Mouse (Mus musculus) kidney, postnatal 14 days (tissue): ENCODE results near the gene Pagr1a.

ENCODE experiments used
- DNase-seq: peaks from one replicate; pipeline ENCODE4 v3.0.0; 2022; ENCODE audit warnings: mixed read lengths

Pagr1a gene

DNA sequence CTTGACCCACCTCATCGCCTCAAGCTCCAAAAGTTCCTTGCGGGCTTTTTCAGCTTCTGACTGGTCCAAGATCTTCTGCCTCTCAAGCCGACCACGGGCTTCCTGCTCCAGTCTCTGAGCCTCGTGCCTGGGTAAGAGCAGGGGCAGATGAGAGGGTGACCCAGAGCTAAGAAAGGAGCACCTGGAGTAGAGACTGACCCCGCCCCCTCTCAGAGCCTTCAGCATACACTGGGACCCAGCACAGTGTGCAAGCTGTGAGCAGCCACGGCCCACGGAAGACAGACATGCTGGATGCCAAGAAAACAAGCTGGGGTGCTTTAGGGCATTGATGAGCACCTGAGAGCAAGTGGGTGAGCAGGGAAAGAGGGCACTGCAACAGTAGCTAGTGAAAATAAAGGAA is 28.3 kb downstream of the Pagr1a start:
- no peak for DNase-seq

DNA sequence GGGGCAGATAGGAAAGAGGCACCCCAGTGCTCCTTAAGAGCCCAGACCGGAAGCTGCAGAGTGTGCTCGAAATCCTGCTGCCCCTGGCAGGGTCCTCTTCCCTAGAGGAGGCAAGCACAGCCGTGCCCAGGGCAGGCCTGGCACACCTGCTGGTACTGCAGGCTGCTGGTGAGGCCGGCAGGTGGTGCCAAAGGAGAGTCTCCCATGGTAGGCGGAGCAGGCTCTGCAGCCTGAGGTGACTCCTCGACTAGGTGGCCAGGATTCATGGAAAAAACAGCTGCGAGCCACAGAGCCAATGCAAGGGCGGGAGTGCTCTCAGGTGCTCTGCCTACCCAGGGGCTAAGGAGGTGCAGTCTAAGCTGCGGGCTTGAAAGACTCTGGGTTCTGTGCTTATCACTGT is 30.8 kb downstream of the Pagr1a start:
- peak; percentile 73 for DNase-seq

DNA sequence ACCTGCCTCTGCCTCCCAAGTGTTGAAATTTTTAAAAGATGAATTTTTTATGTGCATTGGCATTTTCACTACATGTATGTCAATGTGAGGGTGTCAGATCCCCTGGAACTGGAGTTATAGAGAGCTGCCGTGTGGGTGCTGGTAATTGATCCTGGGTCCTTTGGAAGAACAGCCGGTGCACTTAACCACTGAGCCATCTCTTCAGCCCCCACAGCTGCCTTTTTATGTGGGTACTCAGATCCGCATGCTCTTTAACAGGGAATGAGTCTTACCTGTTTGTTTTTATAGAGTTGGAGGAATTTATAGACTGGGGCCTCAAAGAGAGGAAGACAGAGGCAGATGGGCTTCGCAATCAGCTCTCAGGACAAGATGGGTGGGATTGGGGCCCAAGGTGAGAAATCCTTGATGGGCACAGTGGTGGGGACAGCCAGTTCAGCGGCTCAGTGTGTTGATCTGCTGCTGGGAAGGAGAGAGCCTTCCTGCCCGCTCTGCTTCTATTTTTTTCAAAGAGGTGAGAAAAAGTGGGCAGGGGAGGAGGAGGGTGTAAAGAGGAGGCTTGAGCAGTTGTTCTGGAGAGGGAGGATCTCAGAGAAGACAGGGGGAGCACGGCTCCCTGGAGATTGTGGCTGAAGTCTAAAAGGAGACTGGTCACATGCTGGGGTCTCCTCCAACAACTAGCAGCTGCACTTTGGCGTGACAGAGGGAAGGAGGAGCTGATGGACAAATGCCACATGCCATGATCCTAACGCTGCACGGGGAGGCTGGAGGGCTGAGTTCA is 32.3 kb downstream of the Pagr1a start:
- DNase-seq, result no peak

DNA sequence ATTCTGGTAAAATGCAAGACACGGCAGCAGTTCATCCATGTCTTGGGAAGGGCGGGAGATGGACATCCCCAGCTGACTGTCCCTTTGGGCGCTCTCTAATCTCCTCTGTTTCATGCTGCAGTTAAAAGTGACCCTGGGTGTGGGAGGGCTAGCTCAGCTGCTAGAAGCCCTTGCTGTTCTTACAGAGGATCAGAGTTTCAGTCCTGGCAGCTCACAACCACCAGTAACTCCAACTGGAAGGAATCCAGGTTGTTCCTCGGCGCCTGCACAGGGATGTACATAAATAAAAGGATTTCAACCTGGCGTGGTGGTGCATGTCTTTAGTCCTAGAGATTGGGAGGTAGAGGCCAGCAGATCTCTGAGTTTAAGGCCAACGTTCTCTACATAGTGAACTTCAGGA is 34.0 kb downstream of the Pagr1a start:
- DNase-seq, result no peak

DNA sequence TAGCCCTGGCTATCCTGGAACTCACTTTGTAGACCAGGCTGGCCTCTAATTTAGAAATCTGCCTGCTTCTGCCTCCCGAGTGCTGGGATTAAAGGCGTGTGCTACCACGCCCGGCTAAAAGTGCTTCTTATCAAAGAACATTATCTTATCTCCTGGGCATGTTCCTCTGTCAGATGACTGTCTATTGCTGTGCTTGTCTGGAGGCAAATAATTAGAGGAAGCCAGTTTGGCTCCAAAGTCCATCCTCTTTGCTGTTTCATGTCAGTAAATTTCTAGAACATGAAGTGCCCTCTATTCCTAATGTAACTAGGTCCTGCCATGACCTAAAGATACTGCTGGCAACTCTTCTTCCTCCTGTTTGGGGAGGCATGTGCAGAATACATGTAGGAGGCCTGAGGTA is 35.1 kb downstream of the Pagr1a start:
- no peak for DNase-seq

DNA sequence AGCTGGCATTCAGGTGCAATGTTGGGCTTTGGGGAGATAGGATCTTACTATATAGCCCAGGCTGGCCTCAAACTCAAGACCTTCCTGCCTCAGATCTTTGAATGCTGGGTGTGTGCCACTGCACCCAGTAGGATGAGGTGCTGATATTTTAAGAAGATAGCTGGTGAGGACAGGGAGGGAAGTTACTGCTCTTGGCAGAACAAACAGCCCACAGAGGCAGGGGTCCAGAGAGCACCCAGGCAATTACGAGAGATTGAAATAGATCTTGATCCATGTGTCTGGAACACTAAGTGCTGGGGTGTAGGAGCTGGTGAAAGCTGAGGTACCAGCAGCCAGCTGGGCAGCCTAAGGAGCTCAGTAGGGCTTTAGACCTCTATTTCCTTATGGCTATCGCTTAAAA is 35.6 kb downstream of the Pagr1a start:
- no peak for DNase-seq

DNA sequence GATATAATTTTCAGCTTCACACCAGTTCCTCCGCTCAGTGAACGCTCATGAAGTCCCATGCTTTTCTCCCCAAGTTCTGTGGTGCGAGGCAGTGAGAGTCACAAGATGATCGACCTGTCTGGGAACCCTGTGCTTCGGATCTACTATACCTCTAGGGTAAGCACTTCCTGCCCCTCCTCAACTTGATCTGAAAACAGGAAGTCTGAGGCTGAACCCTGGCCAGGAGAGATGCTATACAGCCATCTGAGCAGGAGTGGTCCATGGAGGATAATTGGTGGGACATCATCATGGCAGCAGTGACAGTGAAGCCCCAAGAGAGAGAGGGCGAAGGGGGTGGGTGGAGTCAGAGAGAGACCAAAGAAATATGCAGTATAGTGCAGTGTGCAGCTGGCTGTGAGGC is 38.3 kb downstream of the Pagr1a start:
- DNase-seq, result no peak

DNA sequence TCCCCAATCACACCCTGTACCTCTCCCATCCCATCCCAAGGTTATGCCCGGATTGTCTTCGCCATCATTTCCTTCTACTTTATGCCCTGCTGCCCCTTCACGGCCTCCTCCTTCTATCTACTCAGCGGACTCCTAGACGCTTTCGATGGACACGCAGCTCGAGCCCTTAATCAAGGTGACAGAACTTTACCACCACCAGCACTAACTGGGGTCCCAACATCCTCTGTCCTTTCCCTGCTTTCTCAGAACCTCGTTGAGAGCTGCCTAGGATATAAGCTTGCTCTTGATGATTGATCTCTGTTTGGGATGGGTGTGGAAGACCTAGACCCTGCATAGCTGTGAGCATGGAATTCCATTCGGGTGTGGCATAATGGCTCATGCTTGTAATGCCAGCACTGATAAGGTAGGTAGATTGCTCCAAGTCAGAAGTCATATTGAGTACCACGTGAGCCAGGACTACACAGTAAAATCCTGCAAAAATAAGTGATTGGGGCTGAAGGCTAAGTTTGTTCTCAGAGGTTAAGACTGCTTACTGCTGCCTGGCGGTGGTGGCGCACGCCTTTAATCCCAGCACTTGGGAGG is 40.2 kb downstream of the Pagr1a start:
- DNase-seq, result no peak

DNA sequence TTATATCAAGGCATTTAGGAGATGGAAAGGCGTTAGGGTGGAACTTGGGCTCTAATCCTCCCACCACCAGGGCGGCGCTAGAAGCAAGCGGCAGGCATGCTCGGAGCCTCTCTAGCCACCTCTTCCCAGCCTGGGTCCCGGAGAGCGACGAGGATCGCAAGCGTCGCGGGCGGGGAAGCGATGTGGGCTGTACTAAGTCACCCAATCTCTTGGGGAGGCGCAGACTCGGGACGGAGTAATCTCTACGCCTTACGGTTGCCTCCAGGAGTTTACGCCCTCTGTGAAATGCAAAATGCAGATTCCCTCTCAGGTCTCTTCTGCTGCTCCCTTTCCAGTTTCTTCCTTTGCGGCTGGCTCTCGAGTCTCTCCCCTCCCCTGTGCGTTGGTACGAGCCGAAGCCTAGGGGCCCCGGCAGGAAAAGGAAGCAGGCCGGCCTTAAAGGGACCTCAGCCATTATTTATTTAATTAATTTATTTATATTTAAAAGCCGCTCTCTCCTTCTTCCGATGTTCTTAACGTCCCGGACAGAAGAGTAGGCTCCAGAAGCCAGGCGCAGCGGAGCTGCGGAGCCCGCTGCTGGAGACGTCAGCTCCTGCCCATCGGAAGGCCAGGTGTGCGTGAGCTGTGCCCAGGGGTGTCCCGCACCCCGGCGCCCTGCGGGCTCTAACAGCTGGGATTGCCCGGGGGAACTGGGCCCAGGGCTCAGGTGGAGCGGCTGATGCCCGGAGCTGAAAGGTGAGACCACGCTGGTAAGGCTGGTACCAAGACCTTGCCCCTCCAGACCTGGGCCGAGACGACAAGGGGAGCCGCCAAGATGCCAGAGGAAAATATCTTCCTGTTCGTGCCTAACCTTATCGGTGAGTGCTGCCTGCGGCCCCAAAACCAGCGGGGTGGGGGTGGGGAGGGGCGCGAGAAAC is 40.9 kb downstream of the Pagr1a start, which contains the start of gene Cdiptos:
TSS of gene Cdiptos (minus strand) at position 149 of the 917 bp plus-strand sequence.
- peak; percentile 96 for DNase-seq

DNA sequence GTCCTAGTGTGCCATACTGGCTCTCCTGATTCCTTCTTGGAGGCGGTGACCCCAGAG is 41.4 kb downstream of the Pagr1a start, which contains the start of gene Cdipt:
TSS of gene Cdipt (plus strand) at position 22 of the 57 bp plus-strand sequence.
- DNase-seq, result no peak

DNA sequence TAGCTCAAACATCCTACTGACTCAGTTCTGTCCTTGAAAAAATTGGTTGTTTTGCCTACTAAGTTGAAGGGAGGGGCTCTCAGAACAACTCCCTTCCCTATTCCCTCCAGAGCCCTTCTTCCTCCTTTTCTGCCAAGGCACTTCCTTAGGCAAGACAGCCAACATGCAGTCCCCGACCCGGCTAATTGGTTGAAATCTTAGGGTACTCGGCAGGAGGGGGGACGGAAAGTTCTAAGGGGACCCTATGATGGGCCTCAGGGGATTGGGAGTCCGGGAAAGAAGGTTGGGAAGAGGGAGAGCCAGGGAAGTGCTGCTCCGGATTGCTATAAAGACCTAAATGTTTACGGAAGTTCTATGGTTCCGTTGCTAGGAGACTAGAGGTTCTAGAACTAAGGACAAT is 41.7 kb downstream of the Pagr1a start:
- DNase-seq, result no peak

DNA sequence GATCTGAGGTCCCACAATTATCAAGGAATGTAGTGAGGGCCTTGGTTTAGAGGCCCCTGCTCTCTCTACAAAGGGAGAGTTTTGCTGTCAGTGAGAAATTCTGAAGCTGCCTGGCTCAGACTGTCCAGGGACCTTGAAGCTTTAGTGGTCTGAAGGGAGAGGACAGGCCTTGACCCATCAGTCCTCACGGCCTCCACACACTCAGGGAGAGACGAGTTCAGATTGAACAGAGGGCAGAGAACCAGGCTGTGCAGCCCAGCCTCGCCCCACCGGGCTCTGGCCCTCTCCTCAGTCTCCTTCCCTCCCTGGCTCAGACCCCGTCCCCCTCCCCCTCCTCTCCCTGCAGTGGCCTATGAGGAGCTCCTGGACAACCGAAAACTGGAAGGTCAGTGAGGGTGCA is 49.8 kb downstream of the Pagr1a start:
- DNase-seq, result no peak

DNA sequence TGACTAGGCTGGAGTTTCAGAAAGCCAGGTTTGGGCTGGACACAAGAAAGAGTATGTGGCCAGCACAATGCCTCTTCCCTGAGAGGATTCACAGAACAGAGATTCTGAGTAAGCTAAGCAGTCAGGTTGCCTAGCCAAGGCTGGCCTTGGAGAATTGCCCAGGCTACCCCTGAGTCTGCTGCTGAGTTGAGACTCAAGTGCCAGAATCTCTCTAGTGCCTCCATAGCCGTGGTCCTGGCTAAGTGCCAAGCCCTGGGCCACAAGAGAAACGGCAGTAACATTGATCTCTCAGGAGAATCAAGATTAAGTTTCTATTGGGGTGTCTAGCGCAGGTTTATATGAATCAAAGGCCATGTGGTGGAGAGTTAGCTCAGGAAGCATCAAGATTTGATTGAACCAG is 51.6 kb downstream of the Pagr1a start:
- no peak for DNase-seq
